Mouse (Mus musculus) CD4-positive, CD25-positive, alpha-beta regulatory T cell, adult 9 weeks (primary cell): Measurements from ENCODE around the gene Raver2. TPM values are rescaled to one million over a fixed set of nuclear protein-coding genes. Genes with fewer than 3 reads are reported as not detected.

Source experiments
- polyA plus RNA-seq: library from polyadenylated mRNA; unstranded; fragments of 100-300 nt; shearing (Covaris generic); gene quantifications from one replicate; pipeline ENCODE4 v1.2.1, GENCODE M21; 2017

Raver2 gene
- polyA plus RNA-seq, result 1.8 TPM

GRCm38 (mm10) chr4:101068786-101069153 is at the start of gene Raver2:
Gene Raver2 (plus strand): TSS chr4:101068983.

GRCm38 (mm10) chr4:101020596-101020995 is 48.2 kb upstream of the Raver2 start, which contains the start of gene Gm10577:
Gene Gm10577 (minus strand): TSS chr4:101020696.

Other genes starting within 250 kb of the Raver2 start
- gene Gm10577, start 48.3 kb upstream of the Raver2 start, polyA plus RNA-seq, result not detected
- gene Jak1, start 196.3 kb downstream of the Raver2 start, polyA plus RNA-seq, result 322 TPM